Mouse (Mus musculus) hindbrain, postnatal 0 days (tissue): Measurements from ENCODE around the gene Unk. TPM values are rescaled to one million over a fixed set of nuclear protein-coding genes. Genes with fewer than 3 reads are reported as not detected.

ENCODE experiments used
- ATAC-seq: fragments of 200-750 bp; cut with Nextera tagmentation; 2 replicates; pipeline ENCODE4 v1.8.0; 2017; ENCODE audit warnings: mild to moderate bottlenecking, moderate TSS enrichment, moderate library complexity
- DNase-seq: peaks from one replicate; pipeline ENCODE4 v3.0.0-alpha.2; 2015; ENCODE audit warnings: low spot score
- H3K27ac ChIP-seq: fragments of 300-500 bp; sonication (generic); 2 replicates; pipeline ENCODE4 v1.5.1; 2014; ENCODE audit warnings: mild to moderate bottlenecking
- H3K27me3 ChIP-seq: fragments of 300-500 bp; sonication (generic); 2 replicates; pipeline ENCODE4 v1.6.1; 2014; ENCODE audit warnings: low read length, mixed read lengths; ENCODE audit not compliant: insufficient read depth
- H3K36me3 ChIP-seq: fragments of 300-500 bp; sonication (generic); 2 replicates; pipeline ENCODE4 v1.6.1; 2014; ENCODE audit warnings: low read length, mixed read lengths; ENCODE audit not compliant: insufficient read depth
- H3K4me1 ChIP-seq: fragments of 300-500 bp; sonication (generic); 2 replicates; pipeline ENCODE4 v1.6.1; 2014; ENCODE audit warnings: antibody characterized with exemption, low read length, mixed read lengths; ENCODE audit not compliant: insufficient read depth
- H3K4me2 ChIP-seq: fragments of 300-500 bp; sonication (generic); 2 replicates; pipeline ENCODE4 v1.6.1; 2014; ENCODE audit warnings: low read depth, mild to moderate bottlenecking, low read length, moderate library complexity, mixed read lengths
- H3K4me3 ChIP-seq: fragments of 300-500 bp; sonication (generic); 2 replicates; pipeline ENCODE4 v1.5.1; 2014; ENCODE audit warnings: low read length
- H3K9ac ChIP-seq: fragments of 300-500 bp; sonication (generic); replicated peaks from 2 replicates; pipeline ENCODE4 v1.6.1; 2014; ENCODE audit warnings: mild to moderate bottlenecking, low read length, moderate library complexity, mixed read lengths
- H3K9me3 ChIP-seq: fragments of 300-500 bp; sonication (generic); 2 replicates; pipeline ENCODE4 v1.6.1; 2016; ENCODE audit warnings: low read length, mixed read lengths
- CTCF ChIP-seq: IDR thresholded peaks from 2 replicates; pipeline ENCODE4 v1.5.1; 2016; ENCODE audit warnings: antibody characterized with exemption, control low read depth, low read depth
- WGBS: fragments of 180-500 bp; shearing (Covaris S2); extraction: QIAGEN DNeasy Blood & Tissue Kit; methylation state at CpG from one replicate; pipeline ENCODE4 v1.1.7; 2014; 5-methylcytosine and 5-hydroxymethylcytosine counted together
- polyA plus RNA-seq: library from polyadenylated mRNA; unstranded; fragments of >200 nt; fragmentation: Nextera tagmentation; extraction: Ambion mirVana; gene quantifications from 2 replicates; pipeline ENCODE4 v1.2.1, GENCODE M21; 2015
- total RNA-seq: library from RNA; depleted of rRNA; stranded (reverse); fragments of >200 nt; gene quantifications from 2 replicates; pipeline ENCODE4 v1.2.3, GENCODE M21; 2014

Unk gene
- total and polyA plus RNA-seq, 2 experiments from 2014 or later = 24.5 to 47.1 TPM

DNA sequence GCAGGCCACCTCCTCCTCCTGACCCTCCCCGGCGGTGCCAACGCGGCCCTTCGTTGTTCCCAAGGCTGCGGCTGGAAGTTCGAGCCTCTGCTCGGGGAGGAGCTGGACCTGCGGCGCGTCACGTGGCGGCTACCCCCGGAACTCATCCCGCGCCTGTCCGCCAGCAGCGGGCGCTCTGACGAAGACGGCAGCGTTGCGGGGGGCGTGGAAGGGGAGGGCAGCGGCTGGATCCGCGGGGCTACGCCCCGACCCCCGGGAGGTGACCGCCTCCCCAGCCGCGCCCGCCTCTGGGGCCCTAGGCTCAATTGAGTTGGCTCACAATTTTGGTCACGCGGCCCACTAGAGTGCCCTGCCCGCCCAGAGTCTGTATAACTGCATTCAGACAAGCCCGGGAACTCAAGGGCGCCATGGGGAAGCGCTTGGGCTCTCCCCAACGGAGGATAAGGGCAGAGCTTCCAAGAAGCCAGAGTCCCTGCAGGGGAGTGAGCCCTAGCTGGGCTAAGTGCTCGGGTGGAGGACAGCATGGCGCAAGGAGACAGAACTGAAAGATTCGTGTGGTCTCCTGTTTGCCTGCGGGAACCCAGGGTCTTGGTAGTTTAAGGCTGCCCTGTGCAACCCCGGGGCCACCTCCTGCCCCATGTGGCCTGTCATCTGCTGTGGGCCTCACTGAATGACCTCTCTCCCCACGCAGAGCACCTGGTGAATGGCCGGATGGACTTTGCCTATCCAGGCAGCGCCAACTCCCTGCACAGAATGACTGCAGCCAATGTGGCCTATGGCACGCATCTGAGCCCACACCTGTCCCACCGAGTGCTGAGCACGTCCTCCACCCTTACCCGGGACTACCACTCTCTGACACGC, 25.1 kb upstream of the Unk start:
- 6% methylated on average over 50 of the region's 54 CpGs for WGBS
- no peaks in the 10 kb centered on the region for H3K36me3 ChIP-seq
- no peaks in the 10 kb centered on the region for H3K9me3 ChIP-seq
- ATAC-seq (peak; percentile 75), DNase-seq (peak; percentile 76)
- H3K4me1 ChIP-seq = peaks cover 8% of the 10 kb centered on the region
- TF ChIP-seq CTCF = peak; percentile 63
- peak overlapping the region; percentile 64 for H3K4me2 ChIP-seq
- peak overlapping the region; percentile 31 for H3K4me3 ChIP-seq
- H3K27me3 ChIP-seq = no peaks in the 10 kb centered on the region
- peak overlapping the region; percentile 70 for H3K27ac ChIP-seq
- H3K9ac ChIP-seq = peak overlapping the region; percentile 47

DNA sequence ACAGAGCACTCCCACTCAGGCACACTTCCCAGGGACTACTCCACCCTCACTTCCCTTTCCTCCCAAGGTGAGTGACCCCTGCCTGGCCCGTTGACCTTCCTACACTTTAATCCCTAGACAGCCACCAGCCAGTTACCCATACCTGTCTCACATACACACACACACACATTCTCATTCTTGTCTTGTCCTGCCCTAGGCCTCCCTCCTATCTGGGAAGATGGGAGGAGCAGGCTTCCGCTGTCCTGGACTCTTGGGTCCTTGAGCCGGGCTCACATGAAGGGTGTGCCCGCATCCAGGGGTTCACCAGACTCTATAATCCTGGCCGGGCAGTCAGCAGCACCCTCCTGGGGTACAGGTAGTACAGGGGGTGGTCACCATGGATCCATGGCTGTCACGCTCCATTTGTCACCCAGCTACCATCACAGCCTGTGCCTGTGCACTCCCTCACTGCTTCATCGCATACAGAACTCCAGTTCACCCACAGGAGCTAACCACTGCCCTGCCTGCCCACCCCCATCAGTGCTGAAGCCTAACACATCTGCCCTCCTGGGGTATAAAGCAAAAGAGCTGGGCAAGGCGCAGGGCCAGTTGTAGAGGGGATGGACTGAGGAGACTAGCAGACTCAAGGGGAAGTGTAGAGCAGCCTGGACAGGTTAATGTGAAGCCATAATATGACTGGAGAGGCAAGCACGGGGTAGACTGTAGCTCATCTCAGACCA, 24.3 kb upstream of the Unk start:
- 63% methylated on average over 9 of the region's 9 CpGs for WGBS
- Histone ChIP-seq H3K36me3 (no peaks in the 10 kb centered on the region), H3K4me1 (peaks cover 8% of the 10 kb centered on the region), H3K27me3 (no peaks in the 10 kb centered on the region), H3K4me2 (peak overlapping the region; percentile 64), H3K9ac (no peak overlapping the region), H3K9me3 (no peaks in the 10 kb centered on the region), H3K4me3 (no peak overlapping the region), H3K27ac (no peak overlapping the region)
- no peak for TF ChIP-seq CTCF
- DNase-seq (no peak), ATAC-seq (no peak)

DNA sequence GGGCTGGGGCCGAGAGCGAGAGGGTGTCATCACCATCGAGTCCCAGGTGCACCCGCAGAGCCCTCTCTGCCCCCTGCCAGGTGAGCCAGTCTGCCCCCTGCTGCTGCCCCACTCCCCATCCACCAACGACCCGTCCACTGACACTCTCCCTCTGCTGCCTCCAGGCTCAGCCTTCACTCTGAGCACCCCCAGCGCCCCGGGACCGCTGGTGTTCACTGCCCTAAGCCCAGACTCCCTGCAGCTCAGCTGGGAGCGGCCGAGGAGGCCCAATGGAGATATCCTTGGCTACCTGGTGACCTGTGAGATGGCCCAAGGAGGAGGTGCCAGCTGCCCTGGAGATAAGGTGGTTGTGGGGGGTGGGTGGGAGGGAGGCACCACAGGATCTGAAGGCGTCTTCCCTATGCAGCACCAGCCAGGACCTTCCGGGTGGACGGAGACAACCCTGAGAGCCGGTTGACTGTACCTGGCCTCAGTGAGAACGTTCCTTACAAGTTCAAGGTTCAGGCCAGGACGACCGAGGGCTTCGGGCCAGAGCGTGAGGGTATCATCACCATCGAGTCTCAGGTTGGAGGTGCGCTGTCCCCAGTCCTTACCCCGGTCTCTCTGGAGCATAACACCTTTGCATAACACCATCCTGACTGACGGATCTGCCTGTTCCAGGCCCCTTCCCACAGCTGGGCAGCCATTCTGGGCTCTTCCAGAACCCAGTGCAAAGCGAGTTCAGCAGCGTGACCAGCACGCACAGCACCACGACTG, 22.8 kb upstream of the Unk start:
- 84% methylated on average over 28 of the region's 28 CpGs for WGBS
- Histone ChIP-seq H3K27me3 (no peaks in the 10 kb centered on the region), H3K36me3 (no peaks in the 10 kb centered on the region), H3K4me2 (no peak overlapping the region), H3K4me1 (peaks cover 8% of the 10 kb centered on the region), H3K9me3 (no peaks in the 10 kb centered on the region), H3K9ac (no peak overlapping the region), H3K4me3 (no peak overlapping the region), H3K27ac (no peak overlapping the region)
- no peak for TF ChIP-seq CTCF
- ATAC-seq (no peak), DNase-seq (no peak)

DNA sequence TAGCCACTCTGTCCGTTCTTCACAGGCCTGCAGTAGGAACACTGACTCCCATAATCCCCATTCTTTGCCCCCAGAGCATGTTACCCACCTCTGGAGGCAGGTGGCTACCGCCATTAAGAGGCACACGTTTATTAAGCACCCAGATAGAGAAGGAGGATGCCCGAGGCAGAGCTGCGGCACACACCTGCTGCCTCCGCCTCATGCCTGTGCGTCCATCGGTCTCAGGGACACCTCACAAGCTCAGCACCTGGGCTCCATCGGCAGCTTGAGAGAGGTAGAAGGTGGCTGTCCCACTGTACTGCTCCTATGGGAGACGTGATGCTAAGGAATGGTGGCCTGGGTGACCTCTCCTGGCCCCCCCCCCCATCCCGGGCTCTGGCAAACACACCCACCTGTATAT, 21.7 kb upstream of the Unk start:
- 82% methylated on average over 11 of the region's 11 CpGs for WGBS
- peaks cover 14% of the 10 kb centered on the region for H3K4me1 ChIP-seq
- H3K27me3 ChIP-seq = no peaks in the 10 kb centered on the region
- DNase-seq (no peak), ATAC-seq (no peak)
- H3K36me3 ChIP-seq = no peaks in the 10 kb centered on the region
- H3K9me3 ChIP-seq = no peaks in the 10 kb centered on the region
- no peak overlapping the region for H3K9ac ChIP-seq
- H3K27ac ChIP-seq = peak overlapping the region; percentile 70; the same call in 1 of the 2 replicates
- no peak overlapping the region for H3K4me2 ChIP-seq
- no peak overlapping the region for H3K4me3 ChIP-seq
- no peak for TF ChIP-seq CTCF

DNA sequence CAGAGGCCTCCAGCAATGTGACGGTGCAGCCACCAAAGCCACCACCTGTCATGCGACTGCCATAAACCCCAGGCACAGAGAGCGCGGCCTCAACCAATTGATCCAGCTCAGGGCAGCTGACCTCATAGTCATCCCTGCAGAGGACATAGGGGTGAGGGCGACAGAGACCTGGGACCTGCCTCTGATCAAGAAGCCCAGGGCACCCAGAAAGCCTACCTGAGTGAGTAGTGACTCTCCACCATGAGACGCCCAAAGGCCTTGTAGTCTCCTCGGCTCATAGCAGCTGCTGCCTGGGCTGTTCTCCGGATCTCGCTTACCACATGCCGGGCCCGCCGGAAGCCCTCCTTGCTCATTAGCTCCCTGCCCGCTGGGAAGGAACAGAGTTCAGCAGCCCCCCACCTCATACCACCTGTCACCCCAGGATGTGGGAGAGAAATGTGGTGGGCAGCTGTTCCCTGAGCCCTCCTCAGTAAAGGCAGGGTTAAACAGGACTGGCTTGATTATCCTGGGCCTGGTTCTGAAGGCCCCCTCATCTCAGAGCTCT, 21.2 kb upstream of the Unk start:
- no peak overlapping the region for H3K4me2 ChIP-seq
- H3K9ac ChIP-seq = no peak overlapping the region
- no peaks in the 10 kb centered on the region for H3K36me3 ChIP-seq
- DNase-seq = no peak
- no peaks in the 10 kb centered on the region for H3K27me3 ChIP-seq
- H3K4me1 ChIP-seq = peaks cover 14% of the 10 kb centered on the region
- 64% methylated on average over 13 of the region's 13 CpGs for WGBS
- H3K4me3 ChIP-seq = no peak overlapping the region
- H3K9me3 ChIP-seq = no peaks in the 10 kb centered on the region
- no peak for TF ChIP-seq CTCF
- H3K27ac ChIP-seq = peak overlapping the region; percentile 70; the same call in 1 of the 2 replicates
- no peak for ATAC-seq

DNA sequence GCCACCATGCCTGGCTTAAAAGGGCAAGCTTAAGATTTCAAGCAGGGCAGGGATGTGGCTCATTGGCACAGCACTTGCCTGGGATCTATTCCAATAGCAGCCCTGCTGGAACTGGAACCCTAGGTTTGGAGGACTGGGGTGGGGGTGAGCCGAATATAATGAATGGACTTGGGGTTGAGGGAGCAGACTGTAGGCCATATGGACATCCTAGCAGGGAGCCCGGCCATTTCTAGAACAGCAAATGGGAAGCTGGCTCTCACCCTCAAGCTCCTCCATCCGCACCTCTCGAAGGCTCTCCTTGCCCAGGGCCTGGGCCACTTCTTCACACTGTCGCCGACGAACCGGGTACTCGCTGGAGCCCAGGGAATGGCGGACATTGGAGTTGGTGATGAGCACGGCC, 20.5 kb upstream of the Unk start:
- H3K9ac ChIP-seq = 0 out of 2 replicates have a peak overlapping the region, but pooled peaks have one; percentile 7
- ATAC-seq (peak; percentile 19; the same call in 1 of the 2 replicates), DNase-seq (peak; percentile 75)
- H3K4me1 ChIP-seq = peaks cover 13% of the 10 kb centered on the region
- no peak overlapping the region for H3K4me2 ChIP-seq
- H3K9me3 ChIP-seq = no peaks in the 10 kb centered on the region
- no peaks in the 10 kb centered on the region for H3K27me3 ChIP-seq
- no peaks in the 10 kb centered on the region for H3K36me3 ChIP-seq
- no peak overlapping the region for H3K4me3 ChIP-seq
- no peak for TF ChIP-seq CTCF
- WGBS = 54% methylated on average over 11 of the region's 11 CpGs
- peak overlapping the region; percentile 70 for H3K27ac ChIP-seq
